Mouse (Mus musculus): ENCODE measurements at regions not wholly inside any gene's neighbourhood (a gene's known extent, or its start where the extent isn't known, plus 50 kb on each side); places are given as distances from the start of the nearest gene placed in this dataset.

DNA sequence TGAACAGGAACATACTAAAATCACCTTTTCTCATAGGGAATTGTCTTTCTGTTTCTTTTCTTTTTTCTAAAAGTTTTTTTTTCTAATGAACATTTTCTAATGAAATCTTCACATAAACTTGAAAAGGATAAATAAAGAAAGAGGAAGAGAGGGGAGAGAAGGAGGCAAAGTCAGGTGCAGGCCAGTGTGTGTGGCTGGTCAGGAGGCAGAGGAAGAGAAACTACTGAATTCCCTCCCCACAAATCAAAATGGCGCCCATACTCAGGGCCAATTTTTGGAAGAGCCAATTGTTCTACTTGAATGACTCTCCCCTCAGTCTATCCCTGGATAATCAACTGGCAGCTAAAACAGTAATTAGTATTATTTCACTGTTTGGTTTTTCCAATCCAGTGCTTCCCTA is 152.0 kb downstream of the Cdc5l start:
- no peak overlapping the region for H3K27ac ChIP-seq
- H3K27me3 ChIP-seq (replicated peaks) = no peaks in the 10 kb centered on the region
- no peaks in the 10 kb centered on the region for H3K36me3 ChIP-seq (replicated peaks)
- WGBS = 97% methylated on average over 1 of the region's 1 CpGs
- H3K9ac ChIP-seq = no peak overlapping the region
- no peak overlapping the region for H3K4me3 ChIP-seq
- H3K4me1 ChIP-seq = no peaks in the 10 kb centered on the region
- no peak for ATAC-seq (replicated peaks)
- no peaks in the 10 kb centered on the region for H3K9me3 ChIP-seq
- H3K4me2 ChIP-seq = no peak overlapping the region

GRCm38 (mm10) chr17:45279811-45280205 is 153.7 kb downstream of the Cdc5l start:
- H3K36me3 ChIP-seq (replicated peaks) = no peaks in the 10 kb centered on the region
- no peak overlapping the region for H3K9ac ChIP-seq
- no peak overlapping the region for H3K27ac ChIP-seq

DNA sequence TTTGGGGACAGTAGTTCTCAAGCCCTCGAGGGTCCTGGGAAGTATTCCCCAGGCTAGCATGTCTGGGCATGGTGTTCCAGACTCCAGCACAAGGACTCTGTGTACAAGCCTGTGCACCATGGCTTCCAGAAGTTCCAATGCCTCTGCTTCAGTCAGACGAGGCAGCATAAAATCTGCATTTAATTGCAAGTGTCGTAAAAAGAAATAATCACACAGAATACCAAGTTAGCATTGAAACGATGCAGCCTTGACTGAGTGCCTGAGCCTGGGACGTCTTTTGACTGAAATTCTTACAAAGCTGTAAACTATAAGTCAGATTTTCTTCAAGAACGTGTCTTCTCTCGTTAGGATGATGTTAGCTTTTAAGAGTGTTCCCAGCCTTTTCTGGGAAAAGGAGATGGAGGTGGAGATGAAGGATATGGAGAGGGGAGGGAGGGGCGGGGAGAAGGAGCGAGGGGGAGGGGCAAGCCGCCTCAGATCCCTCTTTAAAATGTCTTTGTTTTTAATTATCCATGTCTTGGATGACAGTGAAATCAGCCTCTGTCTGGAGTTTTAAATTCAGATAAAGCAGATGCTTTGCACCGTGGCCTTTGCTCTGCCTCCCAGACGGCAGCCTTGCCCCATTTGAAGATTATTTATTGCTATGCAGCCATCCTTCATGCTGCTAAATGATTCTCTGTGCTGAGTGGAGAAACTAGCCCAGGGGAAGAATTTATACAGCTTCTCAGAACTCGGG is 154.3 kb downstream of the Cdc5l start:
- H3K36me3 ChIP-seq (replicated peaks) = no peaks in the 10 kb centered on the region
- H3K4me3 ChIP-seq = no peak overlapping the region
- WGBS = 40% methylated on average over 13 of the region's 13 CpGs
- H3K4me1 ChIP-seq = no peaks in the 10 kb centered on the region
- no peak overlapping the region for H3K9ac ChIP-seq
- H3K4me2 ChIP-seq = no peak overlapping the region
- H3K27ac ChIP-seq = no peak overlapping the region
- H3K9me3 ChIP-seq = no peaks in the 10 kb centered on the region
- no peaks in the 10 kb centered on the region for H3K27me3 ChIP-seq (replicated peaks)
- no peak for ATAC-seq (replicated peaks)

More at GRCm38 (mm10) chr17:45279811-45280205, 153.7 kb downstream of the Cdc5l start:
- 40% methylated on average over 3 of the region's 3 CpGs for WGBS
- Histone ChIP-seq H3K4me3 (no peak overlapping the region), H3K4me1 (no peaks in the 10 kb centered on the region), H3K9me3 (no peaks in the 10 kb centered on the region), H3K27me3 (replicated peaks) (no peaks in the 10 kb centered on the region), H3K4me2 (no peak overlapping the region)
- no peak for ATAC-seq (replicated peaks)

- Histone ChIP-seq H3K36me3 (replicated peaks) (no peaks in the 10 kb centered on the region), H3K27me3 (replicated peaks) (no peaks in the 10 kb centered on the region), H3K4me2 (no peak overlapping the region), H3K9me3 (no peaks in the 10 kb centered on the region), H3K4me3 (no peak overlapping the region), H3K27ac (no peak overlapping the region), H3K4me1 (no peaks in the 10 kb centered on the region), H3K9ac (no peak overlapping the region)
- ATAC-seq (replicated peaks) = no peak
- 84% methylated on average over 3 of the region's 3 CpGs for WGBS
Observed at GRCm38 (mm10) chr17:45277516-45277915, 156.0 kb downstream of the Cdc5l start.

- no peaks in the 10 kb centered on the region for H3K27me3 ChIP-seq (replicated peaks)
- no peak overlapping the region for H3K9ac ChIP-seq
- H3K9me3 ChIP-seq = no peaks in the 10 kb centered on the region
- no peak for ATAC-seq (replicated peaks)
- WGBS = 79% methylated on average over 12 of the region's 12 CpGs
- H3K4me1 ChIP-seq = no peaks in the 10 kb centered on the region
- H3K27ac ChIP-seq = no peak overlapping the region
- H3K4me2 ChIP-seq = no peak overlapping the region
- no peaks in the 10 kb centered on the region for H3K36me3 ChIP-seq (replicated peaks)
- no peak overlapping the region for H3K4me3 ChIP-seq
Observed at GRCm38 (mm10) chr17:45276686-45277405, 156.7 kb downstream of the Cdc5l start.

DNA sequence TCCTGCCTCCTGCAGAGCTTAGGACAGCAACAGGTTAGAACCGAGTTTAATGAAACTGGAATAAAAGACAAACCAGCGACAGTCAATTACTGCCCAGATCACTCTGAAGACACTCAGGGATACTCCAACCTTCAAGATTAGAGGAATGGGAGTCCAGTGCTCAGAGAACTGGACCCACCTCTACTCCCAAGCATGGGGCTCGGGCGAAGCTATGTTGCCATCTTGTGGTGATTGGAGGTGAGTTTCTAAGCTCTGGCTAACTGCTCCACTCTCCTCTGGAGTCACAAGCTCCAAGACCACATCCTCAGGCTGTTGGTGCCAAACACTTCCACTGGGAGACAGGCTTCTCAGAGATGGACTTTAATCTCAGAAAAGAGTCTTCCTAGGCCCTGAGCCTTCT is 158.6 kb downstream of the Cdc5l start:
- Histone ChIP-seq H3K4me3 (no peak overlapping the region), H3K27me3 (replicated peaks) (no peaks in the 10 kb centered on the region), H3K36me3 (replicated peaks) (no peaks in the 10 kb centered on the region), H3K4me2 (no peak overlapping the region), H3K4me1 (no peaks in the 10 kb centered on the region), H3K9me3 (no peaks in the 10 kb centered on the region; the same call in 1 of the 2 replicates), H3K27ac (no peak overlapping the region), H3K9ac (no peak overlapping the region)
- no peak for ATAC-seq (replicated peaks)
- WGBS = 72% methylated on average over 4 of the region's 4 CpGs

- Histone ChIP-seq H3K9me3 (no peaks in the 10 kb centered on the region; the same call in 1 of the 2 replicates), H3K4me1 (no peaks in the 10 kb centered on the region), H3K9ac (no peak overlapping the region), H3K36me3 (replicated peaks) (no peaks in the 10 kb centered on the region), H3K4me2 (no peak overlapping the region), H3K27me3 (replicated peaks) (no peaks in the 10 kb centered on the region), H3K27ac (no peak overlapping the region), H3K4me3 (no peak overlapping the region)
- WGBS = 89% methylated on average over 6 of the region's 6 CpGs
- no peak for ATAC-seq (replicated peaks)
Observed at GRCm38 (mm10) chr17:45266776-45267175, 166.8 kb downstream of the Cdc5l start.

DNA sequence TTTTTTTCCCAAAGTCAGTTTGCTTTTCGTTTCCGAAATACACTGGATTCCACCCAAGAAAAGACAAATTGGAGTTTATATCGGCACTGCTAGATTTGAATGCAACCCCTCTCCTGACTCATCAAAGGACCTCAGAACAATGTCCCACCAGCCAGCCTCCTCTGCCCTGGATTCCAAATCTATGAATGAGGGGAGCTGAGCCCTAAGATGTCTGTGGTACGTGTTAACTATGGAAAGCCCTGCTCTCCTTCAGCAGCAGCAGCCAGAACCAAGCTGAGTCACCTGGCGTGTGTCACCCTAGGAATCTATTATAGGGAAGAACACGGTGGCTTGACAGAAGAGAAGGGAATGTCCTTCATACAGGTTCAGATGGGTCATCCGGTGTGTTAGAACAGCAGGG is 167.9 kb downstream of the Cdc5l start:
- H3K27me3 ChIP-seq (replicated peaks) = no peaks in the 10 kb centered on the region
- no peak for ATAC-seq (replicated peaks)
- no peaks in the 10 kb centered on the region for H3K9me3 ChIP-seq
- H3K4me2 ChIP-seq = no peak overlapping the region
- no peak overlapping the region for H3K9ac ChIP-seq
- no peaks in the 10 kb centered on the region for H3K36me3 ChIP-seq (replicated peaks)
- H3K4me3 ChIP-seq = no peak overlapping the region
- no peak overlapping the region for H3K27ac ChIP-seq
- 77% methylated on average over 7 of the region's 7 CpGs for WGBS
- no peaks in the 10 kb centered on the region for H3K4me1 ChIP-seq

DNA sequence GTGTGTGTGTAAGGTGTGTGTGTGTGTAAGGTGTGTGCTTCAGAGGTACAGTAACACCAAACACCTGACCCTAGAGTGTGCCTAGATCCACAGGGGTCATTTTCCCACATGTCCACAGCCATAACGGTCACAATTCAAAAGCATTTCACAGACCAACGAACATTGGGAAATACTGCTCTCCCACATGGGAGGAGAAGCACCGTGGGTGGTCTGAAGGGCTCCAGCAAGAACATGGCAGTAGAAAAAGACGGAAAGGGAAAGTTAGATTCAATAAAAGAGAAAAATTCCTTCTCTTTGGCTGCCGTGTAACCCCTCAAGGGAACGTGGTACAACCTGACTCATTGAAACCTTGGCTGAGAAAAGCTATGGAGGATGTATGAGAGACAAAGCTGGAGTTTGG is 169.1 kb downstream of the Cdc5l start:
- WGBS = 55% methylated on average over 6 of the region's 6 CpGs
- H3K27me3 ChIP-seq (replicated peaks) = no peaks in the 10 kb centered on the region
- H3K4me3 ChIP-seq = no peak overlapping the region
- no peaks in the 10 kb centered on the region for H3K9me3 ChIP-seq
- no peak overlapping the region for H3K9ac ChIP-seq
- no peak overlapping the region for H3K4me2 ChIP-seq
- ATAC-seq (replicated peaks) = no peak
- H3K36me3 ChIP-seq (replicated peaks) = no peaks in the 10 kb centered on the region
- H3K4me1 ChIP-seq = no peaks in the 10 kb centered on the region
- no peak overlapping the region for H3K27ac ChIP-seq

DNA sequence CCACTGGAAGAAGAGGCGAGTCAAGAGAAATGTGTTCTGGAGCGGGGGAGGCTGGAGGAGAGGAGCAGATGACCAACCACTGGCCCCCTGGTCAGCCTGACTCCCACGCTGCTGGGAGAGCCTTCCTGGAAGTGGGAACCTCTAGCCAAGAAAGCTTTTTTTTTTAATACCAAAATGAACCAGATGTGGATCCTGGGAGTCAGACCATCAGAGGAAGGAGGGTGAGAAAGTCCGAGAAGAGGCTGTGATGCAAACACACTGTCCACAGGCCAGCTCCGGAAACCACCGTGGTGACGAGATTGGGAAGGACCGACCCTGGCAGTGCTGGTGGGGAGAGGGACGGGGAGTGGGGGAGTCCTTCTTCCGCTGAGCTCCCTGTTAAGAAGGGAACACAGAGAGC is 173.1 kb downstream of the Cdc5l start:
- no peak overlapping the region for H3K4me3 ChIP-seq
- no peaks in the 10 kb centered on the region for H3K9me3 ChIP-seq
- H3K36me3 ChIP-seq (replicated peaks) = no peaks in the 10 kb centered on the region
- WGBS = 94% methylated on average over 10 of the region's 10 CpGs
- H3K27ac ChIP-seq = no peak overlapping the region
- no peak for ATAC-seq (replicated peaks)
- no peak overlapping the region for H3K9ac ChIP-seq
- no peak overlapping the region for H3K4me2 ChIP-seq
- no peaks in the 10 kb centered on the region for H3K27me3 ChIP-seq (replicated peaks)
- no peaks in the 10 kb centered on the region for H3K4me1 ChIP-seq

DNA sequence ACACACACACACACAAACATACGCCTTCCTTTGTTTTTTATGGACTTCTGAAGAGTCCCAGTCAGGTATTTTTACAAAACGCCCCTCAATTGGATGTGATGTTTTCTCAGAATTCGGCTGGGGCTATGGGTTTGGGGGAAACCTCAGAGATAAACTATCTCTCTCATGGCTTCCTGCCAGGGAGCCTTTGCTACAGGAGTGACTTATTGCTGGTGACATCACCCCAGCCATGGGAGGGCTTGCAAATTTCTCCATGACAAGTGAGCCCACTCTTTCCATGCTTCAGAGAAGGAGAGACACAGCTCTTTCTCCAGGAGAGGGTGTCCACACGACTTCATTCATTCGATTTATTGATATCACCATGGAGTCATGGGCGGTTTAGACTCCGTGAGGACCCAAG is 175.5 kb downstream of the Cdc5l start:
- no peak overlapping the region for H3K9ac ChIP-seq
- no peaks in the 10 kb centered on the region for H3K9me3 ChIP-seq
- H3K36me3 ChIP-seq (replicated peaks) = no peaks in the 10 kb centered on the region
- H3K4me2 ChIP-seq = no peak overlapping the region
- no peak overlapping the region for H3K4me3 ChIP-seq
- no peak overlapping the region for H3K27ac ChIP-seq
- WGBS = 89% methylated on average over 7 of the region's 7 CpGs
- no peak for ATAC-seq (replicated peaks)
- H3K27me3 ChIP-seq (replicated peaks) = no peaks in the 10 kb centered on the region
- no peaks in the 10 kb centered on the region for H3K4me1 ChIP-seq

DNA sequence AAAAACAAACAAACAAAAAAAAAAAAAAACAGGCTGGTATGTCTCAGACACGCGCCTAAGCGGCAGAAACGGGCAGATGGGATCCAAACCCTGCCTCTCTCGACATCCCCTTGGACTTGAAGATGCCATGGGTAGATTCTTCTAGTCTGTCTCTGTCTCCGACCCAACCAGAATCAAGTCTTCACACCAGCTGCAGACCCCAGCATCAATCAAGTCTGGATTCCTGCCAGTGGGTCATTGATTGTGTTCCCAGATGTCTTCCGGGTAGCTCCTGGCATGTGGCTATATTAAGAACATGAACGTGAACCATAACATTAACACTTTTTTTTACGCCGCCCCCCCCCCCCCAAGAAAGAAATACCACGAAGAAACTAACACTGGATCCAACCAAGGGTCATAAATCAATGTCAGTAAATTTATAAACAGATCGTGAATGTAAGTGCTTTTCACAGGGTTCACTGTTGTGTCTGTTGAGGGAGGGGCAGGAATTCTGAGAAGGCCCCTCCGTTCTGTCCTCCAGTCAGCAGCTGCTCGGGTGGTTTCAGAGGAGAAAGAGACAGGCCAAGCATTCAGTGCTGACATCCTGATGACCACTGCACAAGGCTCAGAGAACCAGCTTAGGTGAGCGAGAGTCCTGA is 180.8 kb downstream of the Cdc5l start:
- no peak for ATAC-seq (replicated peaks)
- Histone ChIP-seq H3K4me3 (no peak overlapping the region), H3K36me3 (replicated peaks) (no peaks in the 10 kb centered on the region), H3K9me3 (no peaks in the 10 kb centered on the region), H3K27me3 (replicated peaks) (no peaks in the 10 kb centered on the region), H3K9ac (no peak overlapping the region), H3K4me1 (no peaks in the 10 kb centered on the region), H3K4me2 (no peak overlapping the region), H3K27ac (no peak overlapping the region)
- 85% methylated on average over 15 of the region's 15 CpGs for WGBS
